Mouse (Mus musculus) erythroblast, embryonic 14.5 days (primary cell): ENCODE measurements at regions not wholly inside any gene's neighbourhood (a gene's known extent, or its start where the extent isn't known, plus 50 kb on each side); places are given as distances from the start of the nearest gene placed in this dataset.

Experiments
- H3K27me3 ChIP-seq: 2 replicates; pipeline ENCODE4 v1.6.1; 2012; ENCODE audit warnings: inconsistent platforms; ENCODE audit not compliant: control insufficient read depth
- H3K36me3 ChIP-seq: 2 replicates; pipeline ENCODE4 v1.6.1; 2012; ENCODE audit warnings: mild to moderate bottlenecking, inconsistent platforms; ENCODE audit not compliant: control insufficient read depth
- H3K4me1 ChIP-seq: 2 replicates; pipeline ENCODE4 v1.6.1; 2012; ENCODE audit warnings: inconsistent platforms; ENCODE audit not compliant: control insufficient read depth
- H3K4me3 ChIP-seq: replicated peaks from 2 replicates; pipeline ENCODE3; 2012; ENCODE audit warnings: moderate library complexity, mild to moderate bottlenecking, inconsistent platforms
- H3K9me3 ChIP-seq: 2 replicates; pipeline ENCODE4 v1.6.1; 2012; ENCODE audit warnings: low read length, inconsistent platforms, mixed read lengths; ENCODE audit not compliant: control insufficient read depth
- GATA1 ChIP-seq: IDR thresholded peaks from 2 replicates; pipeline ENCODE4 v1.6.1; 2012; ENCODE audit warnings: low read length, inconsistent platforms, mixed read lengths
- TAL1 ChIP-seq: IDR thresholded peaks from 3 replicates; pipeline ENCODE4 v1.6.1; 2012; ENCODE audit warnings: low read length, inconsistent platforms, mixed read lengths

- Histone ChIP-seq H3K4me3 (no peak overlapping the region), H3K36me3 (no peaks in the 10 kb centered on the region; the same call in 1 of the 2 replicates)
Measured at GRCm38 (mm10) chr3:19902226-19902625, 54.6 kb upstream of the Cp start.

GRCm38 (mm10) chr3:19904446-19905275, 52.2 kb upstream of the Cp start:
- Histone ChIP-seq H3K4me1 (no peaks in the 10 kb centered on the region), H3K27me3 (no peaks in the 10 kb centered on the region), H3K9me3 (no peaks in the 10 kb centered on the region), H3K4me3 (no peak overlapping the region), H3K36me3 (no peaks in the 10 kb centered on the region)
- TF ChIP-seq TAL1 = no peak
- TF ChIP-seq GATA1 = no peak

More at GRCm38 (mm10) chr3:19902226-19902625, 54.6 kb upstream of the Cp start:
- Histone ChIP-seq H3K4me1 (peaks cover 5% of the 10 kb centered on the region), H3K27me3 (no peaks in the 10 kb centered on the region), H3K9me3 (no peaks in the 10 kb centered on the region)
- TF ChIP-seq GATA1 = no peak
- no peak for TF ChIP-seq TAL1
